Mouse (Mus musculus): ENCODE results near the gene Slc35e2. TPM values are rescaled to one million over a fixed set of nuclear protein-coding genes. Genes with fewer than 3 reads are reported as not detected.
A peak's percentile ranks its signal among the peaks of the same experiment; 100 is the strongest.

Slc35e2 gene
- total RNA-seq, 2 experiments from 2014 or later, result 41.5 to 42.5 TPM

DNA sequence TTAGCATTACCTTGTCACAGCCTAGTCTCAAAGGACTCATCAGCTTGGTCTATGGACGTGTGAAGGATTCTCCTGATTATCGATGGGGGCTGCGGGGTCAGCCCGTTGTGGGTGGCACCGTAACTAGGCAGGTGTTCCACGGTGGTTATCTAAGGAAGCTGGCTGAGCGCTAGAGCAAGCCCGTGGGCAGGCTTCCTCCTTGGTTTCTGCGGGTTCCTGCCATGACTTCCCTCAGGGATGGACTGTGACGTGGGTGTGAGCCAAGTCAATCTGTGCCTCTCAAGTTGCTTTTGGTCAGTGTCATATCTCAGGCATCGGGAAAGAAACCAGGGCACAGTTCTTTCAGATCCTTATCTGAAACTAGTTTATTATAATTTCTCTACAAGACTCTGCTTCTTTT, 26.3 kb upstream of the Slc35e2 start:
- DNase-seq (ENCODE audit: extremely low spot score in 1 of 2, low spot score in 1 of 2), result no peak

DNA sequence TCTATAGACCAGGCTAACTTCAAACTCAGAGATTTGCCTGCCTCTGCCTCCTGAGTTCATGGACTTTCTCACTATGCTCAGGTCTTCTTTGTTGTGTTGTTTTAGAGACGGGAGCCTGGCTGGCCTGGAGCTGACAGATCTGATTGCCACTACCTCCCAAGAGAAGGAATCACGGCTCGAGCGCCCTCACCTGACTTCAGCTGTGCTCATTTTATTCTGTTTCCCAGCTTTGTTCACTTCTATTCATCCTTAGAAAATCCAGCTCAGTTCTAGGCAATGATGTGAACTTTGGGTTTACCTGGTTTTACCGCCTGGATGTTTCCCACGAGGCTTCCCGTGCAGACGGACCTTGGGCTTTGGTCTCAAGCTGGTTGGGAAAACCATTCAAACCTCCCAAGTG, 25.7 kb upstream of the Slc35e2 start:
- DNase-seq (ENCODE audit: extremely low spot score in 1 of 2, low spot score in 1 of 2), result no peak

DNA sequence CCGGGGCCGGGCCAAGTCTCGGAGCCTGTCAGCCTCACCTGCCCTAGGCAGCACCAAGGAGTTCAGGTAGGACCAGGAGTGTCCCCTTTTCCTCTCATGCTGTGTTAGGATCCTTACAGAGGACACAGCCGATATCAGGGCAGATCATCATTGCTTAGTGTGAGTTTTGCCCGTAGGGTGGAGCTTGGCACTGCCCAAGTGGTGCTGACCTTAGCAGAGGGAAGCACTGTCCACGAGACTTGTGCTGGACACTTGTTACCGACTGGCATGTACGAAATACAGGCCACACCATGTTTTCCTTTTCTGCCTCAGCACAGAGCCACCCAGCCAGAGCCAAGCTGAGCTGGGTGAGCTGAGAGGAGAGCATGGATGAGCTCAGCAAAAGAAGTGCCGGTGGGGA, 24.1 kb upstream of the Slc35e2 start:
- DNase-seq (ENCODE audit: extremely low spot score in 1 of 2, low spot score in 1 of 2), result no peak

DNA sequence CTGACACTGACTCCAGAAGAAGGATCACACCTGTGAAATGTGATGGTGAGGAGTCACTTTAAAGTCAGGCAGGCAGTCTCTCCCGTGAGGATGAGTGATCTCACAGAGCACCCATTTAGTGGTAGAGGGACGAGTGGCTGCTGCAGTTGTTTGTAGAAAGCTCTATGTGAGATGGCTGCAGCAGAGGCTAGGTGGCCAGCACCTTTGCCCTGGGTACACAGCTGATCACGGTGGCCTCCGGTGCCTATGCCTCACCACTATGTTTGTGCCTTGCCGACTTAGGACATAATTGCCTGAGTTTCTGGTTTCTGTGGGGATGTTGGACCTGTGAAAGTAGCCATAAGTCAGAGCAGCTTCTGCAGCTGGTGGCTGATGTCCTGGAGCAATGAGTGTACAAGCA, 23.5 kb upstream of the Slc35e2 start:
- no peak for DNase-seq (ENCODE audit: extremely low spot score in 1 of 2, low spot score in 1 of 2)

DNA sequence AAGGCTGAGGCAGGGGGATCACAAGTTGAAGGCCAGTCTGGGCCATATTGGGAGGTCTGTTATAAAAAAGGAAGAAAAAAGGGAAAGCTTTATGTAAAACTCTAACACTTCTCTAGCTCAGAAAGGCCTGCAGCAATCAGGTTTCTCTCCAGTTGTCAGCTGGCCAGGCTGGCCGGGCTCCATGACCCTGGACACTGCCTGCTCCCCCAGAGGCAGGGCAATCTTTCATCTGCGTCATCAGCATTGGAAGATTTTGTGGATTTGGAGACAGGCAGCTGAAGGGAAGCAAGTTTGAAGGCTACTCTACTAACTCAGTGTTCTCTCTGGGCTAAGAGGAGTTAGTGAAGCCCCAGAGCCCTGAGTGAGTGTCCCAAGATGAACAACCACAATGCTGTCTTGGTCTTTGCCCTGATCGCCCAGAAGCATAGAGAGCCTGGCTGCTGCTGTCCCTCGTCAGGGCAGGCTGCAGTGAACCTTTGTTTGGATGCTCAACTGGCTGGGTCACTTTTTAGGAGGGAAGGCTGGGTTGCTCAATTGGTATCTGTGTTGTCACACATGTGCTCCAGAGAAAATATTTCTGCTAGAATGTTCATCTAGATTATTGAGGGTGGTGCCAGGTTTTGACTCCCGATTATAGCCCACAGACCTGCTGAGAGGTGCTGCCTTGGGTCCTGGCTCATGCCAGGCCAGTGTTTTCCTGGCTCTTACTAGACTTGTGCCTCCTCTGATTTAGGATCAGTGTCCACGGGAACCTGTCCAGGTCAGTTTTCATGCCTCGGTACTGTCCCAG, 22.7 kb upstream of the Slc35e2 start:
- no peak for DNase-seq (ENCODE audit: extremely low spot score in 1 of 2, low spot score in 1 of 2)

DNA sequence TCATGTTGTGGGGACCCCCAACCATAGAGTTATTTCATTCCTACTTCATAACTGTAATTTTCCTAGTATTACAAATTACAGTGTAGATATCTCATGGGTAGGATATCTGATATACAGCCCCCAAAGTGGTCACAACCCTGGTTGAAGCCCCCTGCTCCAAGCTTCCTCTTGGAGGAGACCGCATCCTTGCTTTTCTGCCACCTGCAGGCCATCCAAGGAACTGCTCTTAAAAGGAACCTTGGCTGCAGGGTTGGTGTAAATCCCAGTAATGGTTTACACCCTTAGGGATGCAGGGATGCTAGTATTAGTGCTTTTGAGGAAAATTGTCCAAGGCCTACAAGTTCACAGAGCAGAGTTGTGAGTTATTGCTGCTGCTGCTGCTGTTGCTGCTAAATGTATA, 20.8 kb upstream of the Slc35e2 start:
- DNase-seq (ENCODE audit: extremely low spot score in 1 of 2, low spot score in 1 of 2), result peak in 1 of 2 experiments; percentile 77

DNA sequence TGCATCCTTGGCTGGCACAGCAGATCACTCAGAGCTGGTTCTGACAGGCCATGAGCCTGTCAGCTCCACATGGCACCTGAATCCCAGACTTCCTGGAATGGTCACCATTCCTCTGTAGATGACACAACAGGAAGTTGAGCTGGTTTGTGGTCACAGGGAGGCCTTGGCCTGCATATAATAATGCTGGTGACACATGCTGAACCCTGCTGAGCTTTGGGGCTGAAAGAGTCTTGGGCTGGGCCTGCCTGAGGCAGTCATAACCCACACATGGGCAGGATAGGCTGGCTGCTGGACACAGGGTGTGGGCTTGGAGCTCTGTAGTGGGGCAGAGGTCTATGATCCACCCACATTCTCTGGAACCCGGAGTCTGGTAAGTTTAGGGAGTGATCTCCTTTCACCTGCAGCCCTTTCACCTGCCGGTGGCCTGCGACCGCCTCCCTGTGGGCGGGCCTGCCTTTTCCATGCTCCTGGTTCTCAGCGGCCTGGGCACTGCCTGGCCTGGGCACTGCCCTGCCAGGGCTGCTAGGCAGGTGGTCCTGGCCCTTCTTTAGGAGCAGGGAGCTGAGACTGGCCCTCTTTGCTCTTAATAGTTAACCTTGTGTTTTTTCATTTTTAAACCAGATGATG, 18.8 kb upstream of the Slc35e2 start:
- no peak for DNase-seq (ENCODE audit: extremely low spot score in 1 of 2, low spot score in 1 of 2)

DNA sequence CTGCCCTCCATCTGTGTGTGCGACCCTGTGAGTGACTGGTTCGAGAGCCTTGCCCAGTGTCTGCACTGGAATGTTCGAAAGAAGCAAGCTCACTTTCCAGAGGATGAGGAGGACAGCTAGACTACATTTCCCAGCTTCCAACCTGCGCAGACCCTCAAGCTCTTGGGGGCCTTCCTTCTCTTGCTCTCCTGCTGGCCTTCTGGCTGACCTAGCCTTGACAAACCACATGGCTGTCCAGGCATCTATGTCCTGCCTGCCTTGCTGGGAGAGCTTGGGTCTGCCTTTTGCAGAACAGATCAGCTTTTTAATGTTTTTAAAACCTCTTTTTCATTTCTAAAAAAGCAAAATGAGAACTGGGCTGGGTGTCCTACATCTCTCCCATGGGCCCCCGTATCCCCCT, 11.9 kb upstream of the Slc35e2 start:
- DNase-seq (ENCODE audit: extremely low spot score in 1 of 2, low spot score in 1 of 2), result no peak

DNA sequence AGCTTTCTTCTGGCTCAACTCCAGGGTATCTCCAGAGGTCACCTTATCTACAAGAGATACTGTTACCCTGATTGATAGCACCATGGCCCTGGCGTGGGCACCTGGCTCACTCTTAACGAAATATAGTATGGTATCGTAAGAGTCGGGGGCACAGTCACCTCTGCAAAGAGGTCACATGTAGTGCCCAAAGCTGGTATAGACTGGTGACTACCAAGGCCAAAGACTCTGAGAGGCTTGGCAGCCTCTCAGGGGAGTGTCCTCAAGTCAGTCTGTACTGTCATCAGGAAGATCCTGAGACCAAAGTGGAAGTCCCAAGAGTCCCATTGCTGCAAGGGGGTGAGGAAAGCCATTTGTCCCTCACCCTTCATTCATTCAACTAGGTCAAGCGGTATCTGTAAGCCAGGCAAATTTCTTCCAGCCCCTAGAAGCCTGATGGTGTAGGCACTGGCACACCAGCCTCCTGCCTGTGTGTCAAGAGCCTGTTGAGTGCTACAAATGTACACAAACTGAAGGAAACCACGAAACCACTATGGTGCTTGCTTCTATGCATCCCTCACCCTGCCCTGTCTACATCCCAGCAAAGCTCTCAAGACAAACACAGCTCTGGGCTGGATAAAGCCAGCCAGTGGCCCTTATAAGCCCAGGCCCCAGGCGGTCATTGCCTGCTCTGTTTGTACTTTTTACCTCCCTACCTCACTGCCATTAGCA, 10.1 kb upstream of the Slc35e2 start:
- no peak for DNase-seq (ENCODE audit: extremely low spot score in 1 of 2, low spot score in 1 of 2)

DNA sequence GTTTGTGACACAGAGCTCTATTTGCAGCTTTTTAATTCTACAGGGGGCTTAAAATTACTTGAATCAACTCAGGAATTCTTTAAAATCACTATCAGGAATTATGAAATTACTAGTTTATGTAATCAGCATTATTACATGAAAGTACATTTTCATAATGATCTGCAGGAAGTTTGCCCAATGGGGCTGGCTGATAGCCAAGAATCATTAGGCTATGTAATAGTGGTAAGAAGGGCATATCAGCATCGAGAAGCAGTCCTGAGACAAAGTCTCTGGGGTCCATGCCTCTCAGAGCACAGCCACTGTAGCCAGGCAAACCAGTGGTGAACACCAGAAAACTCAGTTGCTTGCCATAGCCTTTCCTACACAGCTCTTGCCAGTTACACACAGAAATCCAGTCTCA, 7.4 kb upstream of the Slc35e2 start:
- DNase-seq (ENCODE audit: extremely low spot score in 1 of 2, low spot score in 1 of 2), result no peak

DNA sequence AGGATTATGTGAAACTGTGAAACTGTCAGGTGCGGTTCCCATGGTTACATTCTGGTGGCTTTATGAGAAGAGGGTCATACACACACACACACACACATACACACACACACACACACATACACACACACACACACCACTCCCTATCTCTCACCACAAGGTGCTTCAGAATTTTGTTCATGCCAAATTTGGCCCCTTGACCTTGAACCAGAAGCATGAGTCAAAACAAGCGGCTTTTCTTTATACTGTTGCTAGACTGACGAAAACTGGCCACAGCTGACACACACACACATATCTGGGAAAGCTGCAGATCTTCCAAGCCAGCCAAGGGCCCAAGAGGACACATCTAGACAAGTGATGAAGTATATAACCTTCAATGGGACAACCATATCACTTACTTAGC, 5.4 kb upstream of the Slc35e2 start:
- no peak for DNase-seq (ENCODE audit: extremely low spot score in 1 of 2, low spot score in 1 of 2)

DNA sequence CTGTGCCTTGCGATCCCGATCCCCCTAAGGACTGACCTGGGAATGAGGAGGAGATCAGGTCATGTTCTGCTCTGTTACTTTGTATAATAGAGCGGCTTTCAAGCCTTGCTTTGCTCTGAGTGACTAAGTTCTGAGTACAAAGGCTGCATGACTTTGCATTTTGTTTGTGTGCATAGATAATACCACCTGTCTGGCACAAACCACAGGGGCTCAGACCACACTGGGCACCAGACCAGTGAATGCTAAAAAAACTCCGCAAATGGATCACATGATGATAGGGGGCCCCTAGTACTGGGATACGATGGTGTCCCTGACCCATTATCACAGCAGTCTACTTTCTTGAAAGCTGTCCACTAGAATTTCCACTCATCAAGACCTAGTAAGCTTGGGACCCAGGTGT, 4.6 kb upstream of the Slc35e2 start:
- no peak for DNase-seq (ENCODE audit: extremely low spot score in 1 of 2, low spot score in 1 of 2)

DNA sequence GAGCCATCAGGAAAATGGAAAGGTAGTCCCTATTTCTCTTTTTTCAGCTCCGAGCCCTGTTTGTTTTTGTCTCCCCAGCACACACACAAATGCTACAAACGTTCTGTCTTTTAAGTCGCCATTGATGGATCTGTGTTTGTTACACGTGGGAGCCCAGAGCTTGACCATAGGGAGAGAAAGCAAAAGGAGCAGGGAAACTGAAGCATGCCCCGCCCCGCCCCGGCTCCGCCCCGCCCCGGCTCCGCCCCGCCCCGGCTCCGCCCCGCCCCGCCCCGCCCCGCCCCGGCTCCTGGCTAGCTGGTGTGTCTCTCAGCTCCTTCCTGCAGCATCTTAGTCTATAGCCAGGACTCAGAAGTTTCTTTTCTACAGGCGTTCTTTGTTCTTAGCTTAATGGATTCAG, 2.7 kb upstream of the Slc35e2 start:
- no peak for DNase-seq (ENCODE audit: extremely low spot score in 1 of 2, low spot score in 1 of 2)

DNA sequence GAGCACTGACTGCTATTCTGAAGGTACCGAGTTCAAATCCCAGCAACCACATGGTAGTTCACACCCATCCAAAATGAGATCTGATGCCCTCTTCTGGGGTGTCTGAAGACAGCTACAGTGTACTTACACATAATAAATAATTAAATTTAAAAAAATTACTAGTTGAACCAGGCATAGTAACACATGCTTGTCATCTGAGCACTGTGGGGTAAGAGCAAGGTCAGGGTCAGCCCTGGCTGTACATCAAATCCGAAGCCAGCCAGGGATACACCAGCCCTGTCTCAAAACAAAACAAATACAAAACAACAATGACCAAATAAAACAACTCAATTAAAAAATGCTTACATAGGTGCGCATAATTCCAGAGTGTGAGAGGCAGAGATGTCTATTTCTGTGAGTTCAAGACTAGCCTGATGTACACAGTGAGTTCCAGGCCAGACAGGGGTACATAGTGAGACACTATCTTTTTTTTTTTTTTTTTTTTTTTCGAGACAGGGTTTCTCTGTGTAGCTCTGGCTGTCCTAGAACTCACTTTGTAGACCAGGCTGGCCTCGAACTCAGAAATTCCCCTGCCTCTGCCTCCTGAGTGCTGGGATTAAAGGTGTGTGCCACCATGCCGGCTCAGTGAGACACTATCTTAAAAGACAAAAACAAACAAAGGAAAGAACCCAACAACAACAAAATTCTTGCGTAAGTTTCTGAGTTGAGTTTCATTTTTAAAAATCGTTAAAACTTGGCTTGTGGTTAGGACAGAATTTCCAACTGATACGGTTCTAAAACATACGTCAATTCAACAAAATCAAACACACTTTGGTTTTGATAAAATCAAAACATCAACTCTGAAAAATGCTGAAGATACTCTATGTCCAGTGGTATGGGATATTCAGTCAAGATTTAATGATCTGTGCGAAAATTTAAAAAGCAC, 1.1 kb upstream of the Slc35e2 start:
- no peak for DNase-seq (ENCODE audit: extremely low spot score in 1 of 2, low spot score in 1 of 2)

DNA sequence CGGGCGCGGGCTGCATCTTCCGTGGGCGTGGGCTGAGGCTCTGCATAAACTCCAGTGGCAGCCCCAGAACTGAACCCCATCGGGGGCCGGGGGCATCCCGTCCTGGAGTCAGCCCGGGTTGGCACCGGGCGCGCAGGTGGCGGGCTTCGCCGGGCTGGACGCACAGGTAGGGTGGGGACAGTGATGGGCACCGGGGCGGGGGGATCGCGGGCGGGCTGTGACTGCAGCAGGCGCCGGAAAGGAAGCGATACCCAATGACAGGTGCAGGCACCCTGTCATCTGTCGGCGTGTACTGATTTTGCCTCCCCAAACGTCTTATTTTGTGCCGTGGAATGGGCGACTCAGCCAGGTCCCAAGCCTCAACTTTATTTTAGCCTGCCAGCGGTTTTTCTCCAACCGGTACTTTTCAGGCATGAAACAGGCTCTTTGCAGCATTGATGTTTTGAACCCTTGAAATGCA, 811 bp downstream of the Slc35e2 start:
- DNase-seq (ENCODE audit: extremely low spot score in 1 of 2, low spot score in 1 of 2), result no peak

DNA sequence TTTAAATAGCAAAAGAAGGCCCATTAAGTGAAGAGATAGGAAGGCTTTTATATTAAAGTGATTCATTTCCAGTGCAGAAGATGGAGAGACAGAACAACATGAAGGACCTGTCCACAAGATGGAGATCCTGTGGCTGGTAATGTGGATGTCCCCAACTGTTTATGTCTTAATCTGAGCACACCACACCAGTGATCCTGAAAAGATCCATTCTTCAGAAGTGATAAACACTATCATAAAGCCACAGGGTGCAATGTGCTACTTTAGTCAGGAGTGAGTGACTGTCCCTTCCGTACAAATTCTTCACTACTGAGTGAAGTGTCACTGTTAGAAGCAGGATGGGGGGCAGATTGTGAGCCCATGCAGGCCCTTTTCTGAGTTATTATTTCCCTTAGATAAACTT, 1.5 kb downstream of the Slc35e2 start:
- DNase-seq (ENCODE audit: extremely low spot score in 1 of 2, low spot score in 1 of 2), result no peak

DNA sequence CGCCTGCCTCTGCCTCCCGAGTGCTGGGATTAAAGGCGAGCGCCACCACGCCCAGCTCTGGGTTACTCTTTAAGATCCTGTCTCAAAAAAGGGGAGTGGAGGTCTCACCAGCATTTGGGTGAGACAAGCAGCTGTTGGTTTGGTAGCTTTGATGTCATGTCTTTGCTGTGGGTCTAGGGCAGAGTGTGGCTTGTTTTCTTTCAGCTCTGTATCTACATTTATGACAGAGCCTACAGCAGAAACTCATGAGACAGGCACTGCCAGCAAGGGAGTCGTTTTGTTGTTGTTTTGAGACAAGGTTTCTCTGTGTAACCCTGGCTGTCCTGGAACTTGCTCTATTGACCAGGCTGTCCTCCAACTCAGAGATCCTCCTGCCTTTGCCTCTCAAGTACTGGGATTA, 2.6 kb downstream of the Slc35e2 start:
- DNase-seq (ENCODE audit: extremely low spot score in 1 of 2, low spot score in 1 of 2), result no peak

DNA sequence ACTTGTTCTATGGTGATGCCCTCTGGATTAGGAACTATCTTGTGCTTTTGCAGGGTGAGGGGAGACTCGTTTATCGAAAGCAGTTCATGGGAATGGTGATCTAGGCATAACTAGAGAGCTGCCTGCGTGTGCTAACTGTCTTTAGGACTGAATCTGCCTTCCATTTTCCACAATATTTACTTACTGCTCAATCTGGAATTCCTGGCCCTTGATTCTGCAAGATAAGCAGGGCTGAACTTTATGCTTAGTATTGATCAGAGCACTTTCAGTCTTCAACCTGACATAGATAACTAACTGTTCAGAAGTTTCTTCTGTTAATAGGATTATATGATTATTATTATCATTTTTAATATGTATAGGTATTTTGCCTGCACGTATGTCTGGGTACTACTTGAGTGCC, 3.9 kb downstream of the Slc35e2 start:
- no peak for DNase-seq (ENCODE audit: extremely low spot score in 1 of 2, low spot score in 1 of 2)

DNA sequence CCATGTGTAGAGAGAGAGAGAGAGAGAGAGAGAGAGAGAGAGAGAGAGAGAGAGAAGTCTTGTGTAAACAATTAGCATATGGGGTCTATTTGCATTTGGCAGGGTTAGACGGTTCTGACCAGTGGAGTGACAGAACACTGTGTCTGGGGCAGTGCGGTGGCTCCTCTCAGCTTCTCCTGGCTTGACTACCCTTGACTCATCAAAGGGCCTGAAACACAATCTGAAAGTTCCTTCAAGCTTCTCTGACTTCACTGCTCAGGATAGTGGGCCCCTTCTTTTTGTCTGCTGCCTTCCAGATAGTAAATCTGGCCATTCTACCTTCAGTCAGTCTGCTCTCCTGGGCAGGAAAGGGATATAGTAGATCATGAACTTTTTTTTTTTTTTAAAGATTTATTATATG, 5.6 kb downstream of the Slc35e2 start:
- DNase-seq (ENCODE audit: extremely low spot score in 1 of 2, low spot score in 1 of 2), result no peak

DNA sequence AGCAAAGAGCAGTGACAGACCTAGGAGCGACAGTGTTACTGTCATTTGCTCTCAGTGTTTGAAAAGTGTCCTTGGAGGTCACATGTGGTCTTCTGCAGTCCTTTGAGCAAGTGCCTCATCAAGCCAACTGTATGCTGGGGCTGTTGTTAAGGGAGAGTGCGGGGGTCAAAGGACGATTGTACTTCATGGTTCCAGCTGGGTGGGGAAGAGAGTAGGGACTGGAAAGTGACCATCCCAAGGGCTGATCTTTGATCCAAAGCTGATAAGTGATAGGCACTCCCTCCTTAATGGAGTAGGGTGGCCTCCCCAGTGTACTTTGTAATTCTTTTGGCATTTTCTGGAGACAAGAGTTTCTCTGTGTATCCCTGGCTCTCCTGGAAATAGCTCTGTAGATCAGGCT, 10.6 kb downstream of the Slc35e2 start:
- DNase-seq (ENCODE audit: extremely low spot score in 1 of 2, low spot score in 1 of 2), result no peak

DNA sequence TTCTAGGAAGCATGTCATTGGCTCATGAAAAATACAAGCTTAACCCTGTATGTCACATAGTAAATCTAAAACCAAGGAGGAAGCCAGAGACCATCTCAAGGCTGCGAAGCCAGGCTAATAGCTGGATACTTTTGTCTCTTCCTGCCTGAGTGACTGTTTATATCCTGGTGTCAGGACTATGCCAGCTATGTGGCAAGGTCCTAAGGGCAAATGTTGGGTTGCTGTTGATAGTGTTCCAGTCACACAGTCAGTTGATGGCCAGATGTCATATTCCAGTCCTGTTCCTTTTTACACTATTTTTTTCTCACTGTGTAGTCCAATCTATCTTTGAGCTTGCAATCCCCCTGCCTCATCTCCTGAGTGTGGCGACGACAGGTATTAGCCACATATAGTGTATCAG, 12.0 kb downstream of the Slc35e2 start:
- DNase-seq (ENCODE audit: extremely low spot score in 1 of 2, low spot score in 1 of 2), result no peak
